ENCODE assay signal across 8 mouse cellular contexts in the genomic region with DNA sequence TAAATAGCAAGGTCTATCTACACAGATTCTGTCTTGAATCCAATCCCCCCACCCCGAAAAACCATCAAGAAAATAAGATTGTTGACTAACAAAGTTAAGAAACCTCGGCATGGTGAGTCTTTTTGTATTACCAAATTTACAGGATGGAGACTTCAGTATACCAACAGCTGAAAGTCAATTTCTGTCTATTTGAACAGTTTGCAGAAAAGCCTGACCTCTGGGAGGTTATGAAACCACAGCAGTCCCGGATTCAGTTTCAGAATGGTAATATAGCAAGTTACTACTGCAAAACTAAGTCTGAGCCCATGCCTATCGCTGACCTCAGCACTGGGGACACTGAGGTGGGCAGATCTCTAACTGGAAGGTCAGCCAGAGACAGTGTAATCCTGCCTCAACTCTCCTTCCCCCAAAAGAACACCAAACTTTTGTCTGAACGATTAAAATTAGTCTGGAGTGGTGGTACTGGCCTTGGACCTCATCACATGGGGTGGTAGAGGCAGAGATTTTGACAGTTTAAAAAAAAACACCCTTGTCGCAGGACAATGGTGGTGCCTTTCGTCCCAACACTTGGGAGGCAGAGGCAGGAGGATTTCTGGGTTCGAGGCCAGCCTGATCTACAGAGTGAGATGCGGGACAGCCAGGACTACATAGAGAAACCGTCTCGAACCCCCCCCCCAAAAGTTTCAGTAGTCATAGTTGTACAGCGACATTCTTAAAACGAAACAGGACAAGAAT. TPM values are rescaled to one million over a fixed set of nuclear protein-coding genes. Genes with fewer than 3 reads are reported as not detected.
DNase-seq lines count a peak whose midpoint lies in the region; ATAC-seq and TF ChIP-seq lines count a peak whose summit lies in the region.

No protein-coding gene starts in this region.

- peak overlapping the region; percentile 97 for H3K4me2 ChIP-seq in embryonic facial prominence, embryonic 14.5 days (ENCODE audit: low read depth, low read length)
- peak overlapping the region; percentile 90 for H3K4me2 ChIP-seq in intestine, postnatal 0 days (replicated peaks; ENCODE audit: low read depth)

- H3K36me3 ChIP-seq in embryonic facial prominence, embryonic 14.5 days (ENCODE audit: control insufficient read depth, insufficient read depth, low read length) = peaks cover 32% of the 10 kb centered on the region
- peaks cover 25% of the 10 kb centered on the region for H3K36me3 ChIP-seq in intestine, postnatal 0 days (ENCODE audit: control insufficient read depth, insufficient read depth)

- peak overlapping the region; percentile 93; the same call in 1 of the 2 replicates for H3K27ac ChIP-seq in embryonic facial prominence, embryonic 14.5 days (replicated peaks; ENCODE audit: low read depth, low read length)
- peak overlapping the region; percentile 99 for H3K27ac ChIP-seq in intestine, postnatal 0 days (ENCODE audit: low read depth, low read length)
- peak overlapping the region; percentile 99; the same call in 1 of the 2 replicates for H3K27ac ChIP-seq in olfactory bulb, adult 2 months (ENCODE audit: insufficient read depth, low read depth, low read length)

- H3K27me3 ChIP-seq in embryonic facial prominence, embryonic 14.5 days (replicated peaks; ENCODE audit: control insufficient read depth, insufficient read depth, low read length) = no peaks in the 10 kb centered on the region
- no peaks in the 10 kb centered on the region for H3K27me3 ChIP-seq in intestine, postnatal 0 days (replicated peaks; ENCODE audit: control insufficient read depth, insufficient read depth, low read length)

- H3K4me1 ChIP-seq in lung, adult 2 months (ENCODE audit: control insufficient read depth, insufficient read depth, low read length) = peaks cover 23% of the 10 kb centered on the region
- peaks cover 17% of the 10 kb centered on the region for H3K4me1 ChIP-seq in embryonic facial prominence, embryonic 14.5 days (ENCODE audit: control insufficient read depth, insufficient read depth, low read length)
- 0 out of 2 replicates have a peak, but pooled peaks cover 5% of the 10 kb centered on the region for H3K4me1 ChIP-seq in intestine, postnatal 0 days (replicated peaks; ENCODE audit: control insufficient read depth, insufficient read depth, low read length)
- peaks cover 16% of the 10 kb centered on the region for H3K4me1 ChIP-seq in olfactory bulb, adult 2 months (ENCODE audit: control insufficient read depth, insufficient read depth, low read length)

- no peaks in the 10 kb centered on the region for H3K9me3 ChIP-seq in embryonic facial prominence, embryonic 14.5 days (ENCODE audit: control insufficient read depth, low read length)
- H3K9me3 ChIP-seq in intestine, postnatal 0 days (ENCODE audit: control insufficient read depth) = no peaks in the 10 kb centered on the region

- TF ChIP-seq POLR2A in lung, adult 2 months (IDR thresholded peaks at IDR 0.05; ENCODE audit: borderline replicate concordance, extremely low read depth, low read depth, low read length) = peak; percentile 60; the same call in 1 of the 2 replicates
- no peak for TF ChIP-seq POLR2A in olfactory bulb, adult 2 months (IDR thresholded peaks at IDR 0.05; ENCODE audit: insufficient read depth, low read depth, low read length)

- WGBS in lung, adult 2 months = 5% methylated on average over 13 of the region's 13 CpGs
- WGBS in embryonic facial prominence, embryonic 14.5 days = 22% methylated on average over 13 of the region's 13 CpGs
- WGBS in intestine, postnatal 0 days = 16% methylated on average over 13 of the region's 13 CpGs
- WGBS in olfactory bulb, adult 2 months = 3% methylated on average over 13 of the region's 13 CpGs

- H3K9ac ChIP-seq in embryonic facial prominence, embryonic 14.5 days (ENCODE audit: low read depth, low read length) = peak overlapping the region; percentile 100
- H3K9ac ChIP-seq in intestine, postnatal 0 days (ENCODE audit: low read depth, low read length) = peak overlapping the region; percentile 100

- H3K4me3 ChIP-seq in lung, adult 2 months (replicated peaks; ENCODE audit: extremely low read depth, low read depth, low read length) = peak overlapping the region; percentile 94
- peak overlapping the region; percentile 99 for H3K4me3 ChIP-seq in embryonic facial prominence, embryonic 14.5 days (ENCODE audit: low read depth, low read length)
- H3K4me3 ChIP-seq in intestine, postnatal 0 days (ENCODE audit: low read depth, low read length) = peak overlapping the region; percentile 100
- H3K4me3 ChIP-seq in olfactory bulb, adult 2 months (ENCODE audit: insufficient read depth, low read depth, low read length) = peak overlapping the region; percentile 91

- no peak for TF ChIP-seq CTCF in lung, adult 2 months (IDR thresholded peaks at IDR 0.05; ENCODE audit: insufficient read depth, low read length)
- TF ChIP-seq CTCF in intestine, postnatal 0 days (IDR thresholded peaks at IDR 0.05; ENCODE audit: low read depth) = no peak
- no peak for TF ChIP-seq CTCF in olfactory bulb, adult 2 months (IDR thresholded peaks at IDR 0.05; ENCODE audit: insufficient read depth, low read depth, low read length)

- DNase-seq in lung, adult 2 months = no peak
- no peak for DNase-seq in lung, postnatal 36 days
- no peak for DNase-seq in embryonic facial prominence, embryonic 14.5 days (ENCODE audit: low spot score)
- no peak for DNase-seq in urinary bladder, adult 2 months (ENCODE audit: low spot score)
- no peak for DNase-seq in urinary bladder, postnatal 4 days (ENCODE audit: low spot score in 2 of 2)
- no peak for DNase-seq in kidney, postnatal 10 days

- no peak for ATAC-seq in embryonic facial prominence, embryonic 14.5 days (ENCODE audit: low read depth)
- ATAC-seq in intestine, postnatal 0 days = no peak

RNA-seq across cellular contexts. Expression of gene Gm10382, which starts 0.6 kb away (rescaled TPM):
- 0.20 and 0.25 TPM in 2 replicates for polyA plus RNA-seq in lung, adult 2 months (2012; rRNA removed)
- polyA plus RNA-seq in embryonic facial prominence, embryonic 14.5 days (2014; fragmentation: Nextera tagmentation; extraction: Ambion mirVana) = 0.24 TPM in 1 of 2 replicates, not detected in the other
- 0.16 and 0.24 TPM in 2 replicates for polyA plus RNA-seq in intestine, postnatal 0 days (2015; fragmentation: Nextera tagmentation; extraction: Ambion mirVana)
- polyA plus RNA-seq in olfactory bulb, adult 2 months (2012; ENCODE audit: insufficient read depth, insufficient read length, low replicate concordance, missing spikeins) = not detected in 2 replicates
- 0.29 and 0.40 TPM in 2 replicates for polyA plus RNA-seq in urinary bladder, adult 2 months (2012; rRNA removed)

RNA-seq across cellular contexts. Expression of gene Ubc, which starts 1.5 kb away (rescaled TPM):
- 705 and 874 TPM in 2 replicates for polyA plus RNA-seq in lung, adult 2 months (2012; rRNA removed)
- 879 and 1,077 TPM in 2 replicates for polyA plus RNA-seq in embryonic facial prominence, embryonic 14.5 days (2014; fragmentation: Nextera tagmentation; extraction: Ambion mirVana)
- 345 and 371 TPM in 2 replicates for polyA plus RNA-seq in intestine, postnatal 0 days (2015; fragmentation: Nextera tagmentation; extraction: Ambion mirVana)
- polyA plus RNA-seq in olfactory bulb, adult 2 months (2012; ENCODE audit: insufficient read depth, insufficient read length, low replicate concordance, missing spikeins) = 238 and 763 TPM in 2 replicates
- polyA plus RNA-seq in urinary bladder, adult 2 months (2012; rRNA removed) = 740 and 949 TPM in 2 replicates

RNA-seq across cellular contexts. Expression of gene Dhx37, which starts 45.4 kb away (rescaled TPM):
- 11.1 and 13.4 TPM in 2 replicates for polyA plus RNA-seq in lung, adult 2 months (2012; rRNA removed)
- polyA plus RNA-seq in embryonic facial prominence, embryonic 14.5 days (2014; fragmentation: Nextera tagmentation; extraction: Ambion mirVana) = 4.8 and 5.4 TPM in 2 replicates
- polyA plus RNA-seq in intestine, postnatal 0 days (2015; fragmentation: Nextera tagmentation; extraction: Ambion mirVana) = 2.5 and 3.2 TPM in 2 replicates
- not detected in 2 replicates for polyA plus RNA-seq in olfactory bulb, adult 2 months (2012; ENCODE audit: insufficient read depth, insufficient read length, low replicate concordance, missing spikeins)
- 15.7 and 16.8 TPM in 2 replicates for polyA plus RNA-seq in urinary bladder, adult 2 months (2012; rRNA removed)

RNA-seq across cellular contexts. Expression of gene Scarb1, which starts 47.6 kb away (rescaled TPM):
- polyA plus RNA-seq in lung, adult 2 months (2012; rRNA removed) = 173 and 196 TPM in 2 replicates
- polyA plus RNA-seq in embryonic facial prominence, embryonic 14.5 days (2014; fragmentation: Nextera tagmentation; extraction: Ambion mirVana) = 44.4 and 47.9 TPM in 2 replicates
- polyA plus RNA-seq in intestine, postnatal 0 days (2015; fragmentation: Nextera tagmentation; extraction: Ambion mirVana) = 26.5 TPM in 2 replicates
- polyA plus RNA-seq in olfactory bulb, adult 2 months (2012; ENCODE audit: insufficient read depth, insufficient read length, low replicate concordance, missing spikeins) = not detected in 2 replicates
- 75.6 and 92.2 TPM in 2 replicates for polyA plus RNA-seq in urinary bladder, adult 2 months (2012; rRNA removed)

RNA-seq across cellular contexts. Expression of gene Bri3bp, which starts 52.8 kb away (rescaled TPM):
- polyA plus RNA-seq in lung, adult 2 months (2012; rRNA removed) = 5.0 and 8.2 TPM in 2 replicates
- 28.8 and 29.3 TPM in 2 replicates for polyA plus RNA-seq in embryonic facial prominence, embryonic 14.5 days (2014; fragmentation: Nextera tagmentation; extraction: Ambion mirVana)
- 35.7 and 42.8 TPM in 2 replicates for polyA plus RNA-seq in intestine, postnatal 0 days (2015; fragmentation: Nextera tagmentation; extraction: Ambion mirVana)
- 46.8 TPM in 1 of 2 replicates, not detected in the other for polyA plus RNA-seq in olfactory bulb, adult 2 months (2012; ENCODE audit: insufficient read depth, insufficient read length, low replicate concordance, missing spikeins)
- 3.5 and 7.5 TPM in 2 replicates for polyA plus RNA-seq in urinary bladder, adult 2 months (2012; rRNA removed)
